Mouse (Mus musculus) limb, embryonic 13.5 days (tissue): Measurements from ENCODE around the gene Cntln. TPM values are rescaled to one million over a fixed set of nuclear protein-coding genes. Genes with fewer than 3 reads are reported as not detected.

Source experiments
- ATAC-seq: fragments of 200-750 bp; cut with Nextera tagmentation; 2 replicates; pipeline ENCODE4 v1.8.0; 2017; ENCODE audit warnings: low read depth, moderate number of reproducible peaks, moderate TSS enrichment; ENCODE audit not compliant: low FRiP score
- H3K27ac ChIP-seq: fragments of 300-500 bp; sonication (generic); 2 replicates; pipeline ENCODE4 v1.5.1; 2015; ENCODE audit warnings: inconsistent platforms, mild to moderate bottlenecking, moderate library complexity
- H3K27me3 ChIP-seq: fragments of 300-500 bp; sonication (generic); 2 replicates; pipeline ENCODE4 v1.6.1; 2015; ENCODE audit warnings: mild to moderate bottlenecking, inconsistent platforms
- H3K36me3 ChIP-seq: fragments of 300-500 bp; sonication (generic); 2 replicates; pipeline ENCODE4 v1.6.1; 2015; ENCODE audit warnings: inconsistent platforms, mild to moderate bottlenecking, moderate library complexity
- H3K4me1 ChIP-seq: fragments of 300-500 bp; sonication (generic); 2 replicates; pipeline ENCODE4 v1.6.1; 2015; ENCODE audit warnings: inconsistent platforms
- H3K4me2 ChIP-seq: fragments of 300-500 bp; sonication (generic); replicated peaks from 2 replicates; pipeline ENCODE4 v1.6.1; 2015; ENCODE audit warnings: inconsistent platforms, mild to moderate bottlenecking, moderate library complexity
- H3K4me3 ChIP-seq: fragments of 300-500 bp; sonication (generic); 2 replicates; pipeline ENCODE4 v1.5.1; 2015; ENCODE audit warnings: moderate library complexity, mild to moderate bottlenecking, inconsistent platforms
- H3K9ac ChIP-seq: fragments of 300-500 bp; sonication (generic); 2 replicates; pipeline ENCODE4 v1.6.1; 2015; ENCODE audit warnings: mild to moderate bottlenecking, inconsistent platforms
- H3K9me3 ChIP-seq: fragments of 300-500 bp; sonication (generic); 2 replicates; pipeline ENCODE4 v1.6.1; 2016; ENCODE audit warnings: inconsistent platforms
- WGBS: fragments of 180-500 bp; shearing (Covaris S2); methylation state at CpG from one replicate; pipeline ENCODE4 v1.1.7; 2015; 5-methylcytosine and 5-hydroxymethylcytosine counted together
- polyA plus RNA-seq: library from polyadenylated mRNA; unstranded; fragments of >200 nt; fragmentation: Nextera tagmentation; extraction: Ambion mirVana; gene quantifications from 2 replicates; pipeline ENCODE4 v1.2.1, GENCODE M21; 2015

The Cntln gene
- 13.6 and 15.4 TPM in 2 replicates for polyA plus RNA-seq

DNA sequence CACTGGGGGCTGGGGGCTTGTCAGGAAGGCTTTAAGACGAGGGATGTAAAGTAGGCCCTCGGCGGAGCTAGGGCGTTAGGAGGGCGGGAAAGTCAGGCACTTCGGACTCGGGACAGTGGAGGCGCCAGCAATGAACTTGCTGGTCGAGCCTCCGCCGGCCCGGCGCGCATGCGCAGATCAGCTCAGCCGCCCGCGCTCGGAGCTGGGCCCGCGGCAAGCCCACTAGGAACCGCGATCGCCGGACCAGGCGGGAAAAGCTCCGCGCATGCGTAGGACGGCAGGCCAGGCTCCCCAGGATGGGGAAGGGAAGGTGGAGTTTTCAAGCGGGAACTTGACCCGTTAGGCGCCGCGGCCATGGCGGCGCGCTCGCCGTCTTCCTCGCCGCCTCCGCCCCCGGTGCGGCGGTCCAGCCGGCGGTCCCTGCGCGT lies at the start of gene Cntln:
Cntln (plus strand) TSS at position 199 of the 428 bp plus-strand sequence.
- H3K27ac ChIP-seq = peak within 1 kb of the TSS; percentile 98
- H3K4me2 ChIP-seq = peak within 1 kb of the TSS; percentile 70
- H3K9me3 ChIP-seq = 0 out of 2 replicates have a peak, but pooled peaks cover 4% of the 10 kb centered on the region
- H3K27me3 ChIP-seq = no peaks in the 10 kb centered on the region
- peak; percentile 98 for ATAC-seq
- peaks cover 11% of the 10 kb centered on the region for H3K4me1 ChIP-seq
- WGBS = under 1% methylated on average over 50 of the region's 50 CpGs
- H3K36me3 ChIP-seq = no peaks in the 10 kb centered on the region
- peak within 1 kb of the TSS; percentile 86 for H3K4me3 ChIP-seq
- peak within 1 kb of the TSS; percentile 98 for H3K9ac ChIP-seq

DNA sequence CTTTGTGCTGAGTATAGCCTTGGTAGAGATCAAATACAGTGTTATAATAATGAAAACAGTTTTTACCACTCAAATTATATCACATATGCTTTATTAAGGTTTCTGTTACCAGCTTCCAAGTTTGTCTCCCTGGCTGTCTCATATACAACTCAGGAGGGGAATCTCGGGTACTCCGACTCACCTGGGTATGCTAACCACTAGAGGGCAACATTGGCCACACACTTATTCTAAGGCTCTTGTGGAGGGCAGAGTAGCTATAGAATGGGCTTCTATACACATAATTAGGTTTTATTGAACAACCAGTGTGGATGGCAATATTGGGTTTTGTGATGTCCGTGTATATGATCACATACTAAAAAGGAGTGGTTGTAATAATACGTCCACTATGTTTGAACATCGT lies 47.1 kb upstream of the Cntln start:
- H3K4me1 ChIP-seq = no peaks in the 10 kb centered on the region
- H3K4me3 ChIP-seq = no peak overlapping the region
- no peaks in the 10 kb centered on the region for H3K36me3 ChIP-seq
- WGBS = 43% methylated on average over 5 of the region's 5 CpGs
- no peak overlapping the region for H3K4me2 ChIP-seq
- no peaks in the 10 kb centered on the region for H3K9me3 ChIP-seq
- no peak for ATAC-seq
- no peak overlapping the region for H3K27ac ChIP-seq
- peaks cover 2% of the 10 kb centered on the region; the same call in 1 of the 2 replicates for H3K27me3 ChIP-seq
- H3K9ac ChIP-seq = no peak overlapping the region

DNA sequence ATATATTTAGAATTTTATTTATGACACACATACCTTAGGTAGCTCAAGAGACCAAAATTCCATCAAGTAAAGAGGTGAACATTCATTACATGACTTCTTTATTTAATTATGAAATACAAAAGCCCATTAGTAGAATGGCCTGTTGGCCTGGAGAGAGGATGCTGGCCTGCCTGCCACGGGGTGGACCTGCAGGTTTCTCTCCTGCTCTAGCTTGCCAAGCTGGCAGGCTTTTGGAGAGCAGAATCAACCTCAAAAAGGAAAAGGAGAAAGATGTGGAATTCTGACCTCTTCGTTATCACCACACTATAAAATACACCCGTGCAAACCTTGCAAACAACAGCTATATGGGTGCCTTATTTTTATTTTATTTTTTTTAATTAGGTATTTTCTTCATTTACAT lies 45.6 kb upstream of the Cntln start:
- Histone ChIP-seq H3K4me2 (no peak overlapping the region), H3K27ac (no peak overlapping the region), H3K4me1 (no peaks in the 10 kb centered on the region), H3K9me3 (no peaks in the 10 kb centered on the region), H3K27me3 (peaks cover 2% of the 10 kb centered on the region; the same call in 1 of the 2 replicates), H3K4me3 (no peak overlapping the region), H3K36me3 (no peaks in the 10 kb centered on the region), H3K9ac (no peak overlapping the region)
- no peak for ATAC-seq
- whole genome bisulfite sequencing = 76% methylated on average over 3 of the region's 3 CpGs

DNA sequence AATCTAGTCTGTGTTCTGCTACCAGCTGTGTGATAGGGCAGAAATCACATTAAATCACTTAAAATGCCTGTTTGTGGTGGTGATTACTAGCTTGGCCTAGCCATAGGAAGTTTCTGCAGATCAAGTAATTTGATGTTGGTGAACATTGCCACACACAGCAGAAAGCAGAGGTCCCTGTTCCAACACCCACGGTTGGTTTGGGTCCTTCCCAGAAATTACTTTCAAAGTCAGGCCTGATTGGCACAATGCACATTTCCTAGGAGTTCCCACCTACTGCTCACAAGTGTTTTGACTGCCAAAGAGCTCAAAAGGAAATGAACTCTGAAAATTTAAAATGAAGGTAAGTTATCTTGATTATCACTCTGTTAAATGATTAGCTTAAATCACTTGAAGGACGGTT lies 44.6 kb upstream of the Cntln start:
- 82% methylated on average over 2 of the region's 2 CpGs for WGBS
- Histone ChIP-seq H3K9ac (no peak overlapping the region), H3K4me2 (no peak overlapping the region), H3K4me1 (no peaks in the 10 kb centered on the region), H3K4me3 (no peak overlapping the region), H3K9me3 (no peaks in the 10 kb centered on the region), H3K27me3 (peaks cover 2% of the 10 kb centered on the region; the same call in 1 of the 2 replicates), H3K36me3 (no peaks in the 10 kb centered on the region), H3K27ac (no peak overlapping the region)
- no peak for ATAC-seq

DNA sequence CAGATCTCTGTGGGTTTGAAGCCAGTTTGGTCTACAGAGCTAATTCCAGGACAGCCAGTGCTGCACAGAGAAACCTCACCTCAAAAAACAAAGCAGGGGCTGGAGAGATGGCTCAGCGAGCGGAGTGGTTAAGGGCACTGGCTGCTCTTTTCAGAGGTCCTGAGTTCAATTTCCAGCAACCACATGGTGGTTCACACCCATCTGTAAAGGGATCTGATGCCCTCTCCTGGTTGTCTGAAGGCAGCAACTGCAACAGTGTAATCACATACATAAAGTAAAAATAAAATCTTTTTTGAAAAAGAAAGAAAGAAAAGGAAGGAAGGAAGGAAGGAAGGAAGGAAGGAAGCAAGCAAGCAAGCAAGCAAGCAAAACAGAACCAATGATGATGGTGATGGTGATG lies 26.5 kb upstream of the Cntln start:
- H3K27me3 ChIP-seq = no peaks in the 10 kb centered on the region
- H3K27ac ChIP-seq = no peak overlapping the region
- H3K9ac ChIP-seq = no peak overlapping the region
- peaks cover 7% of the 10 kb centered on the region for H3K4me1 ChIP-seq
- WGBS = 68% methylated on average over 2 of the region's 2 CpGs
- H3K4me2 ChIP-seq = no peak overlapping the region
- no peak overlapping the region for H3K4me3 ChIP-seq
- H3K36me3 ChIP-seq = no peaks in the 10 kb centered on the region
- H3K9me3 ChIP-seq = no peaks in the 10 kb centered on the region
- ATAC-seq = no peak

DNA sequence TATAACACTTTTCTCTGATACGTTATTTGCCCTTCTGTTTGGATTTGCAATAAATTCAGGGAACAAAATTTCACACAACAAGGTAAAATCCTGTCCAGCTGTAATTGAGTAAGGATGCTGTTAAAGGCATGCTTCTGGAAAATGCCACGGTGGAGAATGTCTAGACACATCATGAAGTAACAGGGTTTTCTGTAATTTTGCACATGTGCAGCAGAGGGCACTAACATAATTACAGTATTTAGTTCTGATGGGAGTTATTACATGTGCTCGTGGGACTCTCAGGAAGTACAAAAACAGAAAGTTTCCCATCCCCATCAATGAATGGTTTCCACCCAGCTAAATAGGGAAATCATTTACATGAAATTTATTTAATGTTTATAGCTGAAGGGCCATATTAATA lies 7.8 kb upstream of the Cntln start:
- no peak overlapping the region for H3K9ac ChIP-seq
- H3K4me2 ChIP-seq = no peak overlapping the region
- no peak overlapping the region for H3K4me3 ChIP-seq
- no peak overlapping the region for H3K27ac ChIP-seq
- peaks cover 4% of the 10 kb centered on the region; the same call in 1 of the 2 replicates for H3K9me3 ChIP-seq
- WGBS = 25% methylated on average over 3 of the region's 3 CpGs
- no peak for ATAC-seq
- no peaks in the 10 kb centered on the region for H3K27me3 ChIP-seq
- H3K36me3 ChIP-seq = no peaks in the 10 kb centered on the region
- H3K4me1 ChIP-seq = no peaks in the 10 kb centered on the region

DNA sequence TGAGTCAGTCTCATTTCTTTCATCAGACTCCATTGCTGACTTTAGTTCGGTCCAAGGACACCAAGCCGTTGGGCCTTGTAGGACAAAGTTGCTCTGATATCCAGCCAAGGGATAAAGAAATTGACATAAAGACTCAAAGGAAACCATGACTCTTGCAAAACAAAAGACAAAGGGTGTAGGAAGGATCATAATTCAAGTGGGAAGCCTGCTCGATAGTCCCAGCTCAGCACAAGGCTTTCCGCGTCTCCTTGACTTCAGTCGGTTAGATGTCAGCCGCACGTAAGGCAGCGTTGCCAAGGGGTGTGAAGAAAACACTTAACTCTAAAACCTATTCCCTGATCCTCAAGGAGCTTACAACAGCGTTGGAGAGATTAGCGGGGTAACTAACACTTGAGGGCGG lies 463 bp upstream of the Cntln start:
- no peak for ATAC-seq
- H3K27ac ChIP-seq = peak overlapping the region; percentile 98
- peak overlapping the region; percentile 98; the same call in 1 of the 2 replicates for H3K9ac ChIP-seq

DNA sequence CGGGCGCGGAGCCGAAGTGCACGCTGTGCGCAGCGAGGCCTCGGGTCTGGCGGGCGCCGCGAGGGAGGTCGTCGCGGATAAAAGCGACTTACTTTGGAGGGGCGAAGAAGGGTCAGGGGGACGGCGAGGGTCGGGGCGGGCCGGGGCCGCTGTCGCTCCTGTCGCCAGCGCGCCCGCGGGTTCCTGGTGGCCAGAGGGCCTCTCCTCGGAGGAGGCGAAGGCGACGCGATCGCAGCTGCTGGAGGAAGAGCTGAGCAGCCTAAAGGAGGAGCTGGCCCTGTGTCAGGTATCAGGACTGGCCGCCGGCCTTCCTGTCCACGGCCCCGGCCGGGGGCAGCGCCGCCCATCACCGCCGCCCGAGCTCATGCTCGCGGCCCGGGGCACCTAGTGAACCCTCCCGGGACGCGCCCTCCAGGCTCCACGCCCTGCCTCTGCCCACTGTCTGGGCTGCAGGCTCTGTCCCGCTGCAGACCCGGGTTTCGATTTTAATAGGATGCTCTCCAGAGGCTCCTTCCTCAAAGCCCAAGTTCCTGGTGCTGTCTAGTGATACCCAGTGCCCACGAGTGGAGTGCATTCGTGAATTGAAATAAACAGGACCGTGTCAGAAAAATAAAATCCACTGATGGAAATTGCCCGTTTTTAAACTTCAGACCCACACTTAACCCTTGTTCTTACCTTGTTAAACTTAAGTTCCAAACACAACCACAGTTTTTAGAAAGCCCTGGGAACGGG lies 596 bp downstream of the Cntln start:
- Histone ChIP-seq H3K4me1 (peaks cover 11% of the 10 kb centered on the region), H3K9me3 (0 out of 2 replicates have a peak, but pooled peaks cover 4% of the 10 kb centered on the region), H3K36me3 (no peaks in the 10 kb centered on the region), H3K4me2 (peak overlapping the region; percentile 70), H3K4me3 (peak overlapping the region; percentile 86), H3K27me3 (no peaks in the 10 kb centered on the region), H3K27ac (peak overlapping the region; percentile 98), H3K9ac (peak overlapping the region; percentile 98)
- 1% methylated on average over 60 of the region's 60 CpGs for WGBS
- ATAC-seq = peak; percentile 57

More for the DNA sequence above, 463 bp upstream of the Cntln start:
- H3K27me3 ChIP-seq = no peaks in the 10 kb centered on the region
- WGBS = 68% methylated on average over 12 of the region's 12 CpGs
- H3K4me2 ChIP-seq = peak overlapping the region; percentile 70
- H3K9me3 ChIP-seq = 0 out of 2 replicates have a peak, but pooled peaks cover 4% of the 10 kb centered on the region
- peaks cover 11% of the 10 kb centered on the region for H3K4me1 ChIP-seq
- H3K4me3 ChIP-seq = peak overlapping the region; percentile 86
- H3K36me3 ChIP-seq = no peaks in the 10 kb centered on the region

DNA sequence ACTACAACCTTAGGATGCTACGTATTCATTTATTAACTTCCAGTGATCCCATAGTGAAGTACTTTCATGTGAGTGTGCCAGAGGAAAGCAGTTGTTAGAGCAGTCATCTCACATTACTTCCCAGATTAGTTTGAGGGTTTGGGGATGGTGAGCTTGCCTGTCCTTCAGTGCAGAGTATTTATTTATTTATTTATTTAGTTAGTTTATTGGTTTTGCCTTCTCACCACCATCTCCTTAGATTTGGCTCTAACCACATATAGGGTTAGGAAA lies 1.1 kb downstream of the Cntln start:
- WGBS = 15% methylated on average over 1 of the region's 1 CpGs
- Histone ChIP-seq H3K4me3 (peak overlapping the region; percentile 86), H3K4me2 (peak overlapping the region; percentile 70), H3K9ac (peak overlapping the region; percentile 98), H3K36me3 (peaks cover 2% of the 10 kb centered on the region), H3K27ac (peak overlapping the region; percentile 98; the same call in 1 of the 2 replicates), H3K4me1 (peaks cover 11% of the 10 kb centered on the region), H3K9me3 (0 out of 2 replicates have a peak, but pooled peaks cover 4% of the 10 kb centered on the region), H3K27me3 (no peaks in the 10 kb centered on the region)
- no peak for ATAC-seq

DNA sequence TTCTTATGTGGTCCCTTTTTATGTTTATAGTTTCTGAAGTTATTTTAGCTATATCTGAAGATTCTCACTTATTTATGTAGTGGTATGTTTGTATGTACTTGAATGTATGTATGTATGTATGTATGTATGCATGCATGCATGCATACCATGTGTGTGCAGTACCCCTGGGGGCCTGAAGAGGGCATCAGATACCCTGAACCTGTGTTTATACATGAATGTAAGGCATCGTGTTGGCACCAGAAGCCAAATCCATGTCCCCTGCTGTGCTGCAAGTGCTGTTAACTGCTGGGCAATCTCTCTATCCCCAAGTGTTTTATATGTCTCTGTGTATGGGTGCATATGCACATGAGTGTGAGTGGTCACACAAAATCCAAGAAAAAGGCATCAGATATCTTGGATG lies 34.3 kb downstream of the Cntln start:
- H3K36me3 ChIP-seq = no peaks in the 10 kb centered on the region; the same call in 1 of the 2 replicates
- WGBS = 91% methylated on average over 1 of the region's 1 CpGs
- no peak overlapping the region for H3K4me3 ChIP-seq
- ATAC-seq = no peak
- H3K9ac ChIP-seq = no peak overlapping the region
- no peaks in the 10 kb centered on the region for H3K4me1 ChIP-seq
- no peaks in the 10 kb centered on the region for H3K9me3 ChIP-seq
- no peak overlapping the region for H3K27ac ChIP-seq
- no peak overlapping the region for H3K4me2 ChIP-seq
- no peaks in the 10 kb centered on the region for H3K27me3 ChIP-seq

DNA sequence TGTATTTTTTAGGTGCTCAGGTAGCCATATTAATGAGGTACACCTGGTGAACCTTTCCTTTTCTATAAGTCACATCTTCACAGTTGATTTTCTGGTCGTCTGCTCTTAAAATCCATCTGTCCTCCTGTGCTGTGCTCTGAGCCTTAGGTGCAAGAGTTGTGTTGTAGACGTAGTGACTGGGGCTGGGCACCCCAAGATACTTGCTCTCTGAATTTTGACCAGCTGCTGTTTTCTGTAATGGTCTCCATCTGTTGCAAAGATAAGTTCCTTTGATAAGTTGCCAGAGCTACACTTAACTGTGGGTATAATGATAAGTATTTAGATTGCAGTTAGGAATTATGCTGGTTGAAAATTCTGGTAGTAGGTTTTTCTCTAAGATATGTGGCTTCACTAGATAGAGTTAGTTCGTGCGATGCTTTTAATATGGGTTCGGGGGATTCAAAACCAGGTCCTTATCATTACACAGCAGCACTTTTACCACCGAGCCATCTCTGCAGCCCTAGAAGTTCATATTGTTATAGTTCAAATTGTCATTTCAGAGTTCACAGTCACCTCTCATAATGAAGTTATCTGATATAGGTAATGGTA lies 50.3 kb downstream of the Cntln start:
- H3K4me3 ChIP-seq = no peak overlapping the region
- H3K27me3 ChIP-seq = no peaks in the 10 kb centered on the region
- WGBS = 86% methylated on average over 6 of the region's 6 CpGs
- no peak overlapping the region for H3K27ac ChIP-seq
- H3K4me1 ChIP-seq = no peaks in the 10 kb centered on the region
- H3K9ac ChIP-seq = no peak overlapping the region
- no peak for ATAC-seq
- H3K36me3 ChIP-seq = peaks cover 7% of the 10 kb centered on the region
- no peak overlapping the region for H3K4me2 ChIP-seq
- H3K9me3 ChIP-seq = peaks cover 10% of the 10 kb centered on the region

DNA sequence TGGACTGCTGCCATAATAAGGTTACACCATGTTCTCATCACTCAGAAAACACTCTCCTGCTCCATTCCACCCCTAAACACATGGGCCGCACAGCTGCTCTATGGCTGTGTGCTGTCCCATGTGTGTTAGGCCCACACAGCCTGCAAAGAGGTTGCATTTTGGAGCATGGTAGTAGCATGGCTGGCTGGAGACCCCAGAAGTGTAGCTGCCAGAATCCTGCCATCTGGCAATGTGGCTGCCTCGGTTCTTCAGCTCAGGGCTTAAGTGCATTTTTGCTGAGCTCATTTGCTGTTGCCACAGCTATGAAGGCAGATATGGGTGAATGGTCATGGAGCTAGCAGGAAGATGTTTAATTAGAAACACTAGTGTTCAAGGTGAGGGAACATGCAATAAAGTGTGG lies 58.0 kb downstream of the Cntln start:
- no peaks in the 10 kb centered on the region for H3K27me3 ChIP-seq
- no peak overlapping the region for H3K4me2 ChIP-seq
- WGBS = 38% methylated on average over 2 of the region's 2 CpGs
- H3K4me1 ChIP-seq = peaks cover 4% of the 10 kb centered on the region
- no peak overlapping the region; the same call in 1 of the 2 replicates for H3K27ac ChIP-seq
- no peak overlapping the region for H3K9ac ChIP-seq
- H3K36me3 ChIP-seq = no peaks in the 10 kb centered on the region
- no peak; the same call in 1 of the 2 replicates for ATAC-seq
- 0 out of 2 replicates have a peak, but pooled peaks cover 4% of the 10 kb centered on the region for H3K9me3 ChIP-seq
- H3K4me3 ChIP-seq = no peak overlapping the region
